Mouse (Mus musculus): ENCODE data around the gene Lmo3. TPM values are rescaled to one million over a fixed set of nuclear protein-coding genes. Genes with fewer than 3 reads are reported as not detected.

Lmo3 gene
- polyA plus RNA-seq, 1 experiment from 2014 or later, result 1.6 TPM

DNA sequence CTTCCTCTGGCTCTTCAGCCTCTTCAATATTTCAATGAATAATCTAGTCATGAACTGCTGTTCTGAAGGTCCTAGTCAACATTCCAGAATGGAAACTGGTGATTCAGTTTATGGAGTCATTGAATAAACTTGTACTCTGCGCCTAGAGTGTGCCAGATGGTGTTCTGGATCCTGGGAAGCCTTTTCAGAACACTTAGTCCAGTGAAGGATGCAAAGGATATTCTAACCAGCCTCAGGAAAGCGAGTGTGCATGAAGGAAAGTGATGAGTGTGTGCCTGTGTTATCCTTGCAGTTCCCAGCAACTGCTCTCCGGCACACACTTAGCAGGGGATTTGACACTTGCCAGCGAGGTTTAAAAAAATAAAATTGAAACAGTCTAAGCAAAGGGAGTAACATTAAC is 245.9 kb downstream of the Lmo3 start:
- Histone ChIP-seq H3K27ac (ENCODE audit: low read length) (no peak overlapping the region), H3K9me3 (ENCODE audit: control insufficient read depth, low read length) (no peaks in the 10 kb centered on the region), H3K27me3 (ENCODE audit: control insufficient read depth, insufficient read depth, low read depth, low read length) (no peaks in the 10 kb centered on the region), H3K4me2 (ENCODE audit: low read depth, low read length) (no peak overlapping the region), H3K4me3 (ENCODE audit: low read length) (no peak overlapping the region), H3K9ac (ENCODE audit: low read length) (no peak overlapping the region), H3K36me3 (ENCODE audit: control insufficient read depth, insufficient read depth, low read length) (no peaks in the 10 kb centered on the region), H3K4me1 (replicated peaks; ENCODE audit: control insufficient read depth, insufficient read depth, low read length) (no peaks in the 10 kb centered on the region; the same call in 1 of the 2 replicates)
- no peak for ATAC-seq (ENCODE audit: low read depth)
- WGBS, result 79% methylated on average over 4 of the region's 4 CpGs

DNA sequence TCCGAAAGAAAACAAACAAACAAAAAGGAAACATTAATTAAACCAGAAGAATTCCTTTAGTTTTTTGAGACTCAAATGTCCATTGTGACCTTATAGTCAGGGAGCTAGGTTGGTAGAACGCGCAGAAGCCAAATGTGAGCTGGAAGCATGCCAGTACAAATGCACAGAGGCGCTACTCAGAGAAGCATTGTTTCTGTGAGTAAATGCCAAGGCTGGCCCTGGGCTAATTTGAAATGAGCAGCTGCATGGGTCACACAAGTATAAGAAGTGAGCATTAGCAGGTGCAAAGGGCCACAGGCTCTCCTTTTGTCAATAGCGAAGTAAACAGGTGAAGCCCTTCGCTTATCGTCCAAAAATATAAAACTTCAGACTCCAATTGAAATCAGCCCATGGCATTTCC is 247.8 kb downstream of the Lmo3 start:
- H3K27ac ChIP-seq (ENCODE audit: low read length), result no peak overlapping the region
- no peaks in the 10 kb centered on the region for H3K36me3 ChIP-seq (ENCODE audit: control insufficient read depth, insufficient read depth, low read length)
- no peak overlapping the region for H3K9ac ChIP-seq (ENCODE audit: low read length)
- no peaks in the 10 kb centered on the region; the same call in 1 of the 2 replicates for H3K4me1 ChIP-seq (replicated peaks; ENCODE audit: control insufficient read depth, insufficient read depth, low read length)
- H3K9me3 ChIP-seq (ENCODE audit: control insufficient read depth, low read length), result no peaks in the 10 kb centered on the region
- no peaks in the 10 kb centered on the region for H3K27me3 ChIP-seq (ENCODE audit: control insufficient read depth, insufficient read depth, low read depth, low read length)
- H3K4me3 ChIP-seq (ENCODE audit: low read length), result no peak overlapping the region
- no peak overlapping the region for H3K4me2 ChIP-seq (ENCODE audit: low read depth, low read length)
- 64% methylated on average over 7 of the region's 7 CpGs for WGBS
- ATAC-seq (ENCODE audit: low read depth), result no peak

DNA sequence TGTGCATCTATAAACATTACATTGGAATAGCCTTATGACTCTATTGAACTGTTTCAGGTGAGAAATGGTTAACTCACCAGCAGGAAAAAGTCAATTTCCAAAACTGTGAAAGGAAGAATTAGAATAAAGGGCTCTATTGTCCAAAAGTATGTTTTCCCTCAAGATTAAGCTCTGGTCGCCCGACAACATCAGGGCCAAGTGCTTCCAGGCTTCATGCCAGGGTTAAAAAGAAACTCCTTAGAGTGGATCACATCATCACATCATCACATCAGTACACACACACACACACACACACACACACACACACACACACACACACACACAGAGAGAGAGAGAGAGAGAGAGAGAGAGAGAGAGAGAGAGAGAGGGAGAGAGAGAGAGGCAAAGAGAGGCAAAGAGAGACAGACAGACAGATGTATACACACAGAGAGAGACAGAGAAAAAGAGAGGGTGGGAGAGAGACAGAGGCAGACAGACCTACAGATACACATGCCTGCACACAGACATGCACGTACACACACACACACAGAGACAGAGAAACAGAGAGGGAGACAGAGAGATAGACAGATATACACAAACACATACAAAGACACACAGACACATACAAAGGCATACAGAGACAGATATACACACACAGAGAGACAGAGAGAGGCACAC is 255.9 kb downstream of the Lmo3 start:
- H3K4me1 ChIP-seq (replicated peaks; ENCODE audit: control insufficient read depth, insufficient read depth, low read length), result peaks cover 6% of the 10 kb centered on the region; the same call in 1 of the 2 replicates
- 22% methylated on average over 3 of the region's 3 CpGs for WGBS
- H3K36me3 ChIP-seq (ENCODE audit: control insufficient read depth, insufficient read depth, low read length), result no peaks in the 10 kb centered on the region
- H3K27me3 ChIP-seq (ENCODE audit: control insufficient read depth, insufficient read depth, low read depth, low read length), result no peaks in the 10 kb centered on the region
- H3K9ac ChIP-seq (ENCODE audit: low read length), result no peak overlapping the region
- no peak overlapping the region for H3K4me3 ChIP-seq (ENCODE audit: low read length)
- no peak overlapping the region for H3K4me2 ChIP-seq (ENCODE audit: low read depth, low read length)
- peak; percentile 89 for ATAC-seq (ENCODE audit: low read depth)
- peak overlapping the region; percentile 46 for H3K27ac ChIP-seq (ENCODE audit: low read length)
- H3K9me3 ChIP-seq (ENCODE audit: control insufficient read depth, low read length), result no peaks in the 10 kb centered on the region

DNA sequence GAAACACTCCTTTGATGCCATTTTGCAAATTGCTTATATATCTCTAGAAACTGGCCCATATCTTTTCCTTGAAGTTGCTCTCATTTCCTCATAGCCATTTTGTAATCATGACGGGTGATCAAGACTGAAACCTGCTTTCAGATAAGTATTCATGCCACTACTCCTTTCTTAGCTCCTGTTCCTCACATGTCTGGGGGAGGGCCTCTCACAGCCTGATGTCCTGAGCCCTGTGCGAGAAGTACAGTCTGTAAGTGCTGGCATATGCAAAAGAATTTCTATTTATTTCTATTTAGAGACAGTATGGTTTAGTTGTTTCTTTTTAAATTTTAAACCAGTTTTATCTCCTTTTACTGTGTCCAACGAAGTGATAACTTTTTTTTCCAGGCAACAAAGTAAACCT is 256.6 kb downstream of the Lmo3 start:
- H3K27ac ChIP-seq (ENCODE audit: low read length), result peak overlapping the region; percentile 69
- peak; percentile 61 for ATAC-seq (ENCODE audit: low read depth)
- H3K4me3 ChIP-seq (ENCODE audit: low read length), result no peak overlapping the region

DNA sequence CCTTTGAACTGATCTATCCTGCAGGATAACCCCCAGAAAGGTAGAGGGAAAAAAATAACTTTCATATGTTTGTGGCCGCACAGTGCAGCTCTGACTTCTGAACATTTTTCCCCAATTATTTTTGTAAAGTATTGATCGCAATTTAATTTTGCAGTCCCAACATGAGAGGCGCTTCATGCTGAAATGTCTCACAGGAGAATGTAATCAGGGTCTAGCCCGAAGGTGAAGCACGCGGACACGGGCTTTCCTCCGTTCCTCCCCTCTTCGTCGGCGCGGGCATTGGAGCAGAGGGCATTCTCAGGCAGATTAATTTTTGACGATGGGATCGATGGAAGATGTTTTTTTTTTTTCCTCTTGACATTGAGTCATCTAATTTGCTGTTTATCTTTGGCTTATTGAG is 258.4 kb downstream of the Lmo3 start:
- Histone ChIP-seq H3K4me2 (ENCODE audit: low read depth, low read length) (no peak overlapping the region), H3K4me1 (replicated peaks; ENCODE audit: control insufficient read depth, insufficient read depth, low read length) (peaks cover 6% of the 10 kb centered on the region; the same call in 1 of the 2 replicates), H3K27me3 (ENCODE audit: control insufficient read depth, insufficient read depth, low read depth, low read length) (no peaks in the 10 kb centered on the region), H3K36me3 (ENCODE audit: control insufficient read depth, insufficient read depth, low read length) (no peaks in the 10 kb centered on the region), H3K27ac (ENCODE audit: low read length) (no peak overlapping the region), H3K9me3 (ENCODE audit: control insufficient read depth, low read length) (no peaks in the 10 kb centered on the region), H3K4me3 (ENCODE audit: low read length) (no peak overlapping the region), H3K9ac (ENCODE audit: low read length) (no peak overlapping the region)
- no peak for ATAC-seq (ENCODE audit: low read depth)
- WGBS, result 90% methylated on average over 14 of the region's 14 CpGs

More for the DNA sequence above, 256.6 kb downstream of the Lmo3 start:
- peaks cover 6% of the 10 kb centered on the region; the same call in 1 of the 2 replicates for H3K4me1 ChIP-seq (replicated peaks; ENCODE audit: control insufficient read depth, insufficient read depth, low read length)
- H3K4me2 ChIP-seq (ENCODE audit: low read depth, low read length), result no peak overlapping the region
- H3K9ac ChIP-seq (ENCODE audit: low read length), result no peak overlapping the region
- WGBS, result 22% methylated on average over 3 of the region's 3 CpGs
- H3K36me3 ChIP-seq (ENCODE audit: control insufficient read depth, insufficient read depth, low read length), result no peaks in the 10 kb centered on the region
- no peaks in the 10 kb centered on the region for H3K27me3 ChIP-seq (ENCODE audit: control insufficient read depth, insufficient read depth, low read depth, low read length)
- no peaks in the 10 kb centered on the region for H3K9me3 ChIP-seq (ENCODE audit: control insufficient read depth, low read length)

DNA sequence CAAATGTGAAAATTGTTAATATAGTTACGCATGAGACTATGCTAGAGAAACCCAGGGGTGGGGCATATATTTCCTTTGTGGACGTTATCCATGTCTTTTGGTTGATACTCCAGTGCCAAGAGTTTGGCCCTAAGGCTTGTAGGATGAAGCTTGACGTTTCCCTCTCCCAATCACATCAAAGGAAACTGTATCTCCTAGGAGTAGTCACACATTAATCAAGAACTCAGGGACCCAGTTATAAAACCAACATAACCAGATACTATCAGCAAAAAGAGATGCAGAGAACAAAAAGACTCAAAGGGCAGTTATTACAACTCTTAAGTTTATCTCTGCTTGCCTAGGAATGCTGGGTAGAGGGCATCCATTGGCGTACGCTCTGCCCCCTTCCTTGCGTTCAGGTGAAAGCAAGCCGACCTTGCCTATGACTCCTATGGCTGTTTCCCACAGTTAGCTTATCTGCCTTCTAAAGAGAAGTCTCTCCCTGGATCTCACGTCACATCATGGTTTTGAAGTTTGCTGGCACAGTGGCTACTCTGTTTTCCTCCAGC is 261.5 kb downstream of the Lmo3 start:
- Histone ChIP-seq H3K4me3 (ENCODE audit: low read length) (no peak overlapping the region), H3K4me2 (ENCODE audit: low read depth, low read length) (no peak overlapping the region), H3K27ac (ENCODE audit: low read length) (no peak overlapping the region), H3K9ac (ENCODE audit: low read length) (no peak overlapping the region), H3K36me3 (ENCODE audit: control insufficient read depth, insufficient read depth, low read length) (no peaks in the 10 kb centered on the region), H3K4me1 (replicated peaks; ENCODE audit: control insufficient read depth, insufficient read depth, low read length) (0 out of 2 replicates have a peak, but pooled peaks cover 2% of the 10 kb centered on the region), H3K9me3 (ENCODE audit: control insufficient read depth, low read length) (no peaks in the 10 kb centered on the region), H3K27me3 (ENCODE audit: control insufficient read depth, insufficient read depth, low read depth, low read length) (no peaks in the 10 kb centered on the region)
- 68% methylated on average over 8 of the region's 8 CpGs for WGBS
- ATAC-seq (ENCODE audit: low read depth), result no peak

Other genes starting within 250 kb of the Lmo3 start
- not detected in 2 replicates for gene Igbp1b, start 76.6 kb upstream of the Lmo3 start, polyA plus RNA-seq (2015; fragmentation: Nextera tagmentation; extraction: Ambion mirVana)

Measured in lung, embryonic 16.5 days (tissue).